Mouse (Mus musculus): ENCODE data around the gene A730015C16Rik. TPM values are rescaled to one million over a fixed set of nuclear protein-coding genes. Genes with fewer than 3 reads are reported as not detected.
A peak's percentile ranks its signal among the peaks of the same experiment; 100 is the strongest.

Gene A730015C16Rik
- polyA plus RNA-seq, 1 experiment from 2014 or later = 0.58 TPM

DNA sequence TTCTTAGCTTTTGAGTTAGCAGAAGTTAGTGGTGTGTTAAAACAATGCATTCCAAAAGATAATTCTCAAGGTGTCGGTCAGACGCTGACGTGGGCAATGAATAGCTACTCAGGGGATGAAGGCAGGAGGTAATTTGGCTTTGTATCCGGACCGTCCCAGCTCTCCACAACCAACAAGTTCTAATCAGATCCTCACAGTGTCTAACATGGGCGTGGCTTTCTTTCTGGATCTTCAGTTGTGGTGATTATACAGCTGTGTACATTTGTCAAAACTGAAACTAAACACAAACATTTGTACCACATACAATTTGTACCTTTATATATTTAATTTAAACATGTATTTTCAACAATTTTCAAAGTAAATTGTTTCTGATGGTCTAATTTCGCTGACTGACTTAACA, 18.4 kb upstream of the A730015C16Rik start:
- Histone ChIP-seq H3K4me1 (ENCODE audit: control insufficient read depth, insufficient read depth, low read length) (no peaks in the 10 kb centered on the region), H3K4me2 (replicated peaks; ENCODE audit: low read depth, low read length) (no peak overlapping the region), H3K9ac (replicated peaks; ENCODE audit: low read depth, low read length) (no peak overlapping the region), H3K27me3 (ENCODE audit: control insufficient read depth, insufficient read depth, low read length) (no peaks in the 10 kb centered on the region), H3K4me3 (ENCODE audit: low read depth, low read length) (no peak overlapping the region), H3K9me3 (ENCODE audit: control insufficient read depth, low read depth, low read length) (no peaks in the 10 kb centered on the region), H3K27ac (ENCODE audit: low read length) (no peak overlapping the region), H3K36me3 (ENCODE audit: control insufficient read depth, insufficient read depth, low read length) (peaks cover 8% of the 10 kb centered on the region; the same call in 1 of the 2 replicates)
- no peak for ATAC-seq (ENCODE audit: insufficient number of reproducible peaks, insufficient read depth, low FRiP score, low read depth)
- WGBS = 83% methylated on average over 7 of the region's 7 CpGs

DNA sequence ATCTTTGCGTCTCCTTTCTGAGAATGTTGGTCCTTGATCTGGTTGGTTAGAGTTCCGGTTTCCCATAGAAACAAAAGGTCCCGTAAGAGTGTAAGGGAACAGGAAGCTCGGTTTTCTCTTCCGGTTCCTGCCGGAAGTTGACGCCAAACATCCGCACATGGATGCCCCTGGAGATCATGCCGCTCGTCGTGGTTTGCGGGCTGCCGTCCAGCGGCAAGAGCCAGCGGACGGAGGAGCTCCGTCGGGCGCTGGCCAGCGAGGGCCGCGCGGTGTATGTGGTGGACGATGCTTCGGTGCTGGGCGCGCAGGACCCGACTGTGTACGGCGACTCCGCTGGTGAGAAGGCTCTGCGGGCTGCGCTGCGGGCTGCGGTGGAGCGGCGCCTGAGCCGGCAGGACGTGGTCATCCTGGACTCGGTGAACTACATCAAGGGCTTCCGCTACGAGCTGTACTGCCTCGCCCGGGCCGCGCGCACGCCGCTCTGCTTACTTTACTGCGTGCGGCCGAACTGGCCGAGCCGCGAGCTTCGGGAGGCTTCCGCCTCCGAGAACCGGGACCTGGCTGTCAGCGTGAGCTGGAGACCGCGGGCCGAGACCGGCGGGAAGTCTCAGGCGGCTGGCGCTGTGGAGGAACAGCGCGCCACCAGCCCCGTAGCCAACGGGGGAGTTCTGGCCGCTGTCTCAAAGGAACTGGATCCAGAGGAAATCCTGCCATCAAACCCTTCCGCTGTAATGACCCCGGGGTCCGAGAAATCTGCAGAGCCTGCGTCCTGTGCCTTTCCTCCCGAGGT, 509 bp downstream of the A730015C16Rik start, which contains the start of gene Kti12:
TSS of gene Kti12 (plus strand) at position 71 of the 790 bp plus-strand sequence.
- H3K27ac ChIP-seq (ENCODE audit: low read length) = peak within 1 kb of the TSS; percentile 90
- peaks cover 6% of the 10 kb centered on the region; the same call in 1 of the 2 replicates for H3K36me3 ChIP-seq (ENCODE audit: control insufficient read depth, insufficient read depth, low read length)
- H3K4me2 ChIP-seq (replicated peaks; ENCODE audit: low read depth, low read length) = peak within 1 kb of the TSS; percentile 95
- no peaks in the 10 kb centered on the region for H3K9me3 ChIP-seq (ENCODE audit: control insufficient read depth, low read depth, low read length)
- peak; percentile 82 for ATAC-seq (ENCODE audit: insufficient number of reproducible peaks, insufficient read depth, low FRiP score, low read depth)
- peak within 1 kb of the TSS; percentile 73 for H3K9ac ChIP-seq (replicated peaks; ENCODE audit: low read depth, low read length)
- no peaks in the 10 kb centered on the region for H3K27me3 ChIP-seq (ENCODE audit: control insufficient read depth, insufficient read depth, low read length)
- peak within 1 kb of the TSS; percentile 90 for H3K4me3 ChIP-seq (ENCODE audit: low read depth, low read length)
- WGBS = under 1% methylated on average over 77 of the region's 77 CpGs
- H3K4me1 ChIP-seq (ENCODE audit: control insufficient read depth, insufficient read depth, low read length) = peaks cover 15% of the 10 kb centered on the region

DNA sequence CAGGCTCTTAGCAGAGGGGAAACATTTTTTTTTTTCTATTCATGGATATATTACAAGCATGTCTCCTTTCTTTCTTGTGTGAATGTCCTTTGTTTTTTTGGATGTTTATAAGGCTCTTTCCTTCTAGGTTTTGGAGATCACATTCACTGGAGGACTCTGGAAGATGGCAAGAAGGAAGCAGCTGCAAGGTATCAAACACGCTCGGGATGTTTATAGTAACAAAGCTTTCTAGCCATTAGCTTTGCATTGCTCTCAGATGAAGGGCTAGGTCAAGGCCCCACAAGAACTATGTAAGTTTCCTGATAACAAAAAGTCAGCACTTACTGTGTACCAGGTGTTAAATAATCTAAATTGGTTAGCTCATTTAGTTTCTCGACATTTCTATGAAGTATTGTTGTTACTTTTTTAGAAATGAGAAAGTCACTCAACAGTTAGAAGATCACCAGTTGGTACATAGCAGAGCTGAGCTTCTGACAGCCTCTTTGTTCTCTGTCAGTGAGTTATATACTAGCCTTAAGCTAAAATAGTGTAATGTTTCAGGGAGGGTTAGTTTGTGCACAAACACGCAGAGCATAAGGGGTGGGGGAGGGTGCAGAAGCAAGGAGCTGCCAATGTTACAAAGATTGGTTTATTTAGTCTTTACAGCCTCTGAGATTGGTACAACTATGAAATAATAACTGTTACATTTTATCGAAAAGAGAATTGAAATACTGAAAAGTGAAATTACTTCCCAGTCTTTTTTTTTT, 2.4 kb downstream of the A730015C16Rik start:
- H3K27ac ChIP-seq (ENCODE audit: low read length) = peak overlapping the region; percentile 45; the same call in 1 of the 2 replicates
- ATAC-seq (ENCODE audit: insufficient number of reproducible peaks, insufficient read depth, low FRiP score, low read depth) = no peak

DNA sequence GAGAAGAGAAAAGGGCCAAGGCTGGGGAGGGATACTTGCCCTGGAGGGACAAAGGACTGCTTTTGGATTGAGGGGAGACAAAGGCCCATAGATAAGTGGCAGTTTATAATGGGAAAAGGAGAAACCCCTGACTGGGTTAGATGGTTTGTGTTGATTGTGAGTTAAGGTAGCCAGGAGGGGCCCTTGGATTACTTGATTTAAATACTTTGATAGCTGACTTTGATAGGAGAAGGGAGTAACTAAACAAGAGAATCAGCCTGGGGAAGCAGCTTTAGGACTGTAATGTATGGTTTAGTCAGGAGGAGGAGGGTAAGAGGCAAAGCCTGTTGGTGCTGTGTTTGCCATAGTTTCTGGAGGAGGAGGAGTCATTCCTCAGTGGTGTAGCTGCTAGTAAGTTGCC, 5.1 kb downstream of the A730015C16Rik start:
- no peak overlapping the region for H3K27ac ChIP-seq (ENCODE audit: low read length)
- no peak overlapping the region for H3K9ac ChIP-seq (replicated peaks; ENCODE audit: low read depth, low read length)
- H3K4me3 ChIP-seq (ENCODE audit: low read depth, low read length) = no peak overlapping the region
- H3K4me1 ChIP-seq (ENCODE audit: control insufficient read depth, insufficient read depth, low read length) = peaks cover 4% of the 10 kb centered on the region; the same call in 1 of the 2 replicates
- no peaks in the 10 kb centered on the region for H3K9me3 ChIP-seq (ENCODE audit: control insufficient read depth, low read depth, low read length)
- ATAC-seq (ENCODE audit: insufficient number of reproducible peaks, insufficient read depth, low FRiP score, low read depth) = no peak
- H3K4me2 ChIP-seq (replicated peaks; ENCODE audit: low read depth, low read length) = no peak overlapping the region
- no peaks in the 10 kb centered on the region for H3K36me3 ChIP-seq (ENCODE audit: control insufficient read depth, insufficient read depth, low read length)
- H3K27me3 ChIP-seq (ENCODE audit: control insufficient read depth, insufficient read depth, low read length) = no peaks in the 10 kb centered on the region

More for the DNA sequence above, 2.4 kb downstream of the A730015C16Rik start:
- H3K4me1 ChIP-seq (ENCODE audit: control insufficient read depth, insufficient read depth, low read length) = peaks cover 15% of the 10 kb centered on the region
- no peaks in the 10 kb centered on the region for H3K27me3 ChIP-seq (ENCODE audit: control insufficient read depth, insufficient read depth, low read length)
- no peaks in the 10 kb centered on the region for H3K9me3 ChIP-seq (ENCODE audit: control insufficient read depth, low read depth, low read length)
- WGBS = 43% methylated on average over 5 of the region's 5 CpGs
- no peak overlapping the region for H3K4me2 ChIP-seq (replicated peaks; ENCODE audit: low read depth, low read length)
- no peak overlapping the region for H3K4me3 ChIP-seq (ENCODE audit: low read depth, low read length)
- no peak overlapping the region for H3K9ac ChIP-seq (replicated peaks; ENCODE audit: low read depth, low read length)
- H3K36me3 ChIP-seq (ENCODE audit: control insufficient read depth, insufficient read depth, low read length) = 0 out of 2 replicates have a peak, but pooled peaks cover 3% of the 10 kb centered on the region

DNA sequence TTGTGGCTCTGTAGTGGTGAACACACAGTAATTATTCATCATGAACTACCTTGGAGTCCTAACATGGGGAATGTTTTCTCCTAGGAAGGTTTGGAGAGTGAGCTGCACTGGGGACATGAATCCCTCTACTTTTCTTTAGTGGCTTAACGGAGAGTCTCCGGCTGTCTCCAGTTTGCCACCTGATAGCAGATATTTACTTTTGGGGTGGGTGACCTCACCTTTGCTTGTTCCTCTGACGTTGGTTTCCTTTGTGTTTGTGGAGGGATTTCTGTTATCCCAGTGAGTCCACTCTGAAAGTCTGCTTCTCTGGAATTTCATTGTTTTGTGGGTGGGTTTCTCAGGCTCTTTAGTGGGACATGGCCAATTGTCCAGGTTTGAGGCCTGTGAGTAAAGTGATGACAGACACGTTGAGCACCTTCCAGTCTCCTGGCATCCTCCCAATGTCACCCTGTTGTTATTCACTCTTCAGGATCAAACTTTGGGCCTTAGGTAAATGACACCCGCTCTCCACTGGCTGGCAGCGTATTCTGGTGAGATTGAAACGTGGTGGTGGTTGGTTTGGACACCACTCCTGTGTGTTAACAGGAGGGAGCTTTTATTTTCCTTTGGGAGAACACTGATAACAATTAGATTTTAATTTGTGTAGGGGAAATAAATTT, 6.4 kb downstream of the A730015C16Rik start:
- 0 out of 2 replicates have a peak, but pooled peaks have one; percentile 54 for ATAC-seq (ENCODE audit: insufficient number of reproducible peaks, insufficient read depth, low FRiP score, low read depth)
- WGBS = 65% methylated on average over 7 of the region's 7 CpGs
- H3K9ac ChIP-seq (replicated peaks; ENCODE audit: low read depth, low read length) = no peak overlapping the region
- no peak overlapping the region for H3K4me2 ChIP-seq (replicated peaks; ENCODE audit: low read depth, low read length)
- peak overlapping the region; percentile 28; the same call in 1 of the 2 replicates for H3K27ac ChIP-seq (ENCODE audit: low read length)
- 0 out of 2 replicates have a peak, but pooled peaks cover 6% of the 10 kb centered on the region for H3K4me1 ChIP-seq (ENCODE audit: control insufficient read depth, insufficient read depth, low read length)
- H3K27me3 ChIP-seq (ENCODE audit: control insufficient read depth, insufficient read depth, low read length) = no peaks in the 10 kb centered on the region
- no peaks in the 10 kb centered on the region for H3K36me3 ChIP-seq (ENCODE audit: control insufficient read depth, insufficient read depth, low read length)
- H3K4me3 ChIP-seq (ENCODE audit: low read depth, low read length) = no peak overlapping the region
- H3K9me3 ChIP-seq (ENCODE audit: control insufficient read depth, low read depth, low read length) = no peaks in the 10 kb centered on the region

DNA sequence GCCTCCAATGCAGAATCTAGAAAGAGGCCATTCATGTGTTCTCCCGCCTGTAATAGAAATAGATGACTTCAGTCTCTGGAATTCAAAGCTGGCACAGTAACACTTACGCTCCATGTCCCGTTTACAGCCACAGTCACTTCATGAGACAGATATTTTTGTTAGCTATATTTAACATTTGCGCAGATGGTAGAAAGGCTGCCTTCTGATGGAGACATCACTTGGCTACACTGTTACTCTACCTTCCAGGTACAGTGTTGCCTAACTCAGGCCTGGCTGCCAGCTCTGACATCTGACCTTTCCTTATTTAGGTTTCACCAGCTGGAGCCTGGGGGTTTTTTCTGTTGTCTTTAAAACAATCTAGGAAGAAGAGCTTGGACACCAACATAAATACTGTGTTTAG, 10.4 kb downstream of the A730015C16Rik start:
- no peaks in the 10 kb centered on the region for H3K36me3 ChIP-seq (ENCODE audit: control insufficient read depth, insufficient read depth, low read length)
- H3K9ac ChIP-seq (replicated peaks; ENCODE audit: low read depth, low read length) = no peak overlapping the region
- 0 out of 2 replicates have a peak, but pooled peaks cover 5% of the 10 kb centered on the region for H3K4me1 ChIP-seq (ENCODE audit: control insufficient read depth, insufficient read depth, low read length)
- H3K9me3 ChIP-seq (ENCODE audit: control insufficient read depth, low read depth, low read length) = no peaks in the 10 kb centered on the region
- H3K27me3 ChIP-seq (ENCODE audit: control insufficient read depth, insufficient read depth, low read length) = no peaks in the 10 kb centered on the region
- WGBS = 84% methylated on average over 4 of the region's 4 CpGs
- no peak overlapping the region for H3K4me3 ChIP-seq (ENCODE audit: low read depth, low read length)
- no peak overlapping the region; the same call in 1 of the 2 replicates for H3K27ac ChIP-seq (ENCODE audit: low read length)
- no peak overlapping the region for H3K4me2 ChIP-seq (replicated peaks; ENCODE audit: low read depth, low read length)
- ATAC-seq (ENCODE audit: insufficient number of reproducible peaks, insufficient read depth, low FRiP score, low read depth) = no peak

DNA sequence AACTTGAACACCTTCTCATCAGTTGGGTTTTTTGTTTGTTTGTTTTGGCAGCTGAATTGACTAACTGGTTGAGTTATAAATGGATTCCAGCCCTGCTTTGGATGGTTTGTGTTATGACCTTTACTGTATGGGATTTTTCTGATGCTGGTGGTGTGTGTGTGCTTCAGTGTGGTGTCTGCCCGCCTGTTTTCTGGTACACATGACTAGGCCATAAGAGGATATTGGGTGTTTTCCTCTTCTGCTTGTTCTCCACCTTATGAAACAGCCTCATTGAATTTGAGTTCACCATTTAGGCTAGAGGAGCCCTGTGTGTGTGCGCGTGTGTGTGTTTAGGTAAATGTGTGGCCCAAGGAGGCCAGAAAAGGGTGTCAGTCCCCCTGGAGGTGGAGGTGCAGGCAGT, 12.9 kb downstream of the A730015C16Rik start:
- WGBS = 42% methylated on average over 3 of the region's 3 CpGs
- Histone ChIP-seq H3K27ac (ENCODE audit: low read length) (no peak overlapping the region), H3K4me1 (ENCODE audit: control insufficient read depth, insufficient read depth, low read length) (peaks cover 13% of the 10 kb centered on the region; the same call in 1 of the 2 replicates), H3K9ac (replicated peaks; ENCODE audit: low read depth, low read length) (peak overlapping the region; percentile 44; the same call in 1 of the 2 replicates), H3K36me3 (ENCODE audit: control insufficient read depth, insufficient read depth, low read length) (no peaks in the 10 kb centered on the region), H3K9me3 (ENCODE audit: control insufficient read depth, low read depth, low read length) (no peaks in the 10 kb centered on the region), H3K4me3 (ENCODE audit: low read depth, low read length) (peak overlapping the region; percentile 97), H3K27me3 (ENCODE audit: control insufficient read depth, insufficient read depth, low read length) (no peaks in the 10 kb centered on the region), H3K4me2 (replicated peaks; ENCODE audit: low read depth, low read length) (peak overlapping the region; percentile 60)
- ATAC-seq (ENCODE audit: insufficient number of reproducible peaks, insufficient read depth, low FRiP score, low read depth) = no peak

DNA sequence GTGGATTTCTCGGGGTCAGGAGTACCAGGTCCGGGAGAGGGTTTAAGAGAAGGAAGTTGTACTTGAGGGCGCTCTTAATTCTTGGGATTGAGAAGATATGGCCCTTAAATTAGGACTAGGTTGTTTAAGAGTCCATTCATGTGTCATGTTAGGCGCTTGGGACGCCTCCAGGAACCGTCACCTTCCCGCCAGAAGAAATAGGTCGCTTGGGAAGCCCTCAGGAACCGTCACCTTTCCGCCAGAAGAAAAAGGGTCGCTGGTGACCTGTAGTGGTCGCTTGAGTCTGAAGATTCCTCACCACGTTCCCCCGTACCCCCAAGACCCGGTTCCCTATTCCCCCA, 13.5 kb downstream of the A730015C16Rik start:
- Histone ChIP-seq H3K4me1 (ENCODE audit: control insufficient read depth, insufficient read depth, low read length) (peaks cover 13% of the 10 kb centered on the region; the same call in 1 of the 2 replicates), H3K27ac (ENCODE audit: low read length) (peak overlapping the region; percentile 91), H3K4me3 (ENCODE audit: low read depth, low read length) (peak overlapping the region; percentile 97), H3K27me3 (ENCODE audit: control insufficient read depth, insufficient read depth, low read length) (no peaks in the 10 kb centered on the region), H3K9me3 (ENCODE audit: control insufficient read depth, low read depth, low read length) (no peaks in the 10 kb centered on the region), H3K4me2 (replicated peaks; ENCODE audit: low read depth, low read length) (peak overlapping the region; percentile 60), H3K9ac (replicated peaks; ENCODE audit: low read depth, low read length) (peak overlapping the region; percentile 44), H3K36me3 (ENCODE audit: control insufficient read depth, insufficient read depth, low read length) (peaks cover 2% of the 10 kb centered on the region; the same call in 1 of the 2 replicates)
- no peak for ATAC-seq (ENCODE audit: insufficient number of reproducible peaks, insufficient read depth, low FRiP score, low read depth)
- WGBS = 1% methylated on average over 15 of the region's 15 CpGs
